Mouse (Mus musculus): Measurements from ENCODE around the gene Armc12. TPM values are rescaled to one million over a fixed set of nuclear protein-coding genes. Genes with fewer than 3 reads are reported as not detected.

Armc12 gene
- total and polyA plus RNA-seq, 3 experiments, result 0.15 TPM; not detected in 2

GRCm38 (mm10) chr17:28517441-28517955 lies 13.1 kb upstream of the Armc12 start, which contains the start of gene Fkbp5 (continued):
- TF ChIP-seq MXI1 (IDR thresholded peaks at IDR 0.05; ENCODE audit: low read depth, low read length), result no peak
- TF ChIP-seq CHD1 (IDR thresholded peaks at IDR 0.05; ENCODE audit: low read depth, low read length), result no peak
- TF ChIP-seq TAL1 (IDR thresholded peaks at IDR 0.05; ENCODE audit: low read length), result no peak

- peaks cover 0 to 32% of the 10 kb centered on the region in 2 experiments; a peak in 3 of 4 replicates for H3K4me1 ChIP-seq (ENCODE audit: control insufficient read depth in 1 of 2, insufficient read depth in 2 of 2, low read length in 2 of 2)
- H3K27ac ChIP-seq (ENCODE audit: control insufficient read depth, low read depth, low read length), result peak overlapping the region; percentile 89
- TF ChIP-seq CHD1 (IDR thresholded peaks at IDR 0.05; ENCODE audit: low read depth, low read length) (no peak), ZKSCAN1 (IDR thresholded peaks at IDR 0.05; ENCODE audit: low read depth, low read length) (no peak), ZMIZ1 (IDR thresholded peaks at IDR 0.05; ENCODE audit: low read depth, low read length) (peak; percentile 66; the same call in 1 of the 2 replicates), NELFE (IDR thresholded peaks at IDR 0.05; ENCODE audit: low read depth, low read length) (peak; percentile 39; the same call in 1 of the 2 replicates), USF2 (IDR thresholded peaks at IDR 0.05; ENCODE audit: borderline replicate concordance in 1 of 2, insufficient read depth in 1 of 2, low read depth in 1 of 2, low read length in 2 of 2) (no peak), ELF1 (IDR thresholded peaks at IDR 0.05; ENCODE audit: low read depth, low read length) (no peak), EP300 (IDR thresholded peaks at IDR 0.05; ENCODE audit: low read depth in 1 of 2, low read length in 2 of 2) (no peak; a peak in 2 of 4 replicates), USF1 (IDR thresholded peaks at IDR 0.05; ENCODE audit: low read depth, low read length) (no peak), MYC (IDR thresholded peaks at IDR 0.05; ENCODE audit: low read depth, low read length) (peak; percentile 26; the same call in 1 of the 2 replicates), NRF1 (IDR thresholded peaks at IDR 0.05; ENCODE audit: insufficient read depth, low read depth, low read length, poor library complexity, severe bottlenecking) (no peak), MEF2A (IDR thresholded peaks at IDR 0.05; ENCODE audit: extremely low read depth, insufficient replicate concordance, low read depth, low read length, poor library complexity, severe bottlenecking) (no peak), ZNF384 (IDR thresholded peaks at IDR 0.05; ENCODE audit: low read depth, low read length) (no peak), POLR2AphosphoS2 (IDR thresholded peaks at IDR 0.05; ENCODE audit: low read length) (0 out of 2 replicates have a peak, but pooled peaks have one; percentile 29), ZC3H11A (IDR thresholded peaks at IDR 0.05; ENCODE audit: low read depth, low read length) (no peak), RCOR1 (IDR thresholded peaks at IDR 0.05; ENCODE audit: low read depth, low read length) (0 out of 2 replicates have a peak, but pooled peaks have one; percentile 7), JUND (IDR thresholded peaks at IDR 0.05; ENCODE audit: low read depth, low read length) (no peak), MXI1 (IDR thresholded peaks at IDR 0.05; ENCODE audit: low read depth, low read length) (peak; percentile 51; the same call in 1 of the 2 replicates), TCF12 (IDR thresholded peaks at IDR 0.05; ENCODE audit: low read depth, low read length) (no peak), CHD2 (IDR thresholded peaks at IDR 0.05; ENCODE audit: low read length) (no peak), CTCF (IDR thresholded peaks at IDR 0.05 in 2 of 3, conservative IDR thresholded peaks at IDR 0.05 in 1 of 3; ENCODE audit: control insufficient read depth in 1 of 3, insufficient read depth in 1 of 3, low read depth in 2 of 3, low read length in 3 of 3, poor library complexity in 1 of 3, severe bottlenecking in 1 of 3) (no peak), POLR2A (IDR thresholded peaks at IDR 0.05; ENCODE audit: control insufficient read depth in 1 of 2, insufficient read depth in 1 of 2, low read depth in 1 of 2, low read length in 2 of 2, poor library complexity in 1 of 2) (peak in 1 of 2 experiments; percentile 55; a peak in 2 of 4 replicates), POLR2AphosphoS5 (IDR thresholded peaks at IDR 0.05; ENCODE audit: borderline replicate concordance, low read depth, low read length) (no peak), GABPA (IDR thresholded peaks at IDR 0.05; ENCODE audit: low read depth, low read length) (no peak), SIN3A (IDR thresholded peaks at IDR 0.05; ENCODE audit: low read length) (peak; percentile 51; the same call in 1 of the 2 replicates), RAD21 (IDR thresholded peaks at IDR 0.05; ENCODE audit: low read depth, low read length) (no peak), MAX (IDR thresholded peaks at IDR 0.05; ENCODE audit: low read length) (peak; percentile 46), GATA1 (IDR thresholded peaks at IDR 0.05; ENCODE audit: low read depth, low read length) (no peak), MAFK (IDR thresholded peaks at IDR 0.05; ENCODE audit: borderline replicate concordance, low read depth, low read length) (no peak), KAT2A (conservative IDR thresholded peaks at IDR 0.05; ENCODE audit: low read depth, low read length) (no peak), TBP (IDR thresholded peaks at IDR 0.05; ENCODE audit: low read depth, low read length) (no peak), E2F4 (IDR thresholded peaks at IDR 0.05; ENCODE audit: borderline replicate concordance, low read depth, low read length) (no peak), ETS1 (IDR thresholded peaks at IDR 0.05; ENCODE audit: low read depth, low read length) (no peak)
- H3K9me3 ChIP-seq (replicated peaks; ENCODE audit: insufficient read depth, low read length), result no peaks in the 10 kb centered on the region
- H3K9ac ChIP-seq (ENCODE audit: control insufficient read depth, low read depth, low read length, poor library complexity, severe bottlenecking), result peak overlapping the region; percentile 75
- H3K79me2 ChIP-seq (ENCODE audit: control insufficient read depth, insufficient read depth, low read length, poor library complexity), result no peaks in the 10 kb centered on the region; the same call in 1 of the 2 replicates
- DNase-seq (ENCODE audit: low read depth, low spot score), result peak; percentile 84
- no peaks in the 10 kb centered on the region for H3K27me3 ChIP-seq (ENCODE audit: control insufficient read depth in 1 of 2, insufficient read depth in 2 of 2, low read length in 2 of 2)
- H3K36me3 ChIP-seq (ENCODE audit: control insufficient read depth in 1 of 2, insufficient read depth in 2 of 2, low read length in 2 of 2), result peaks cover 0 to 14% of the 10 kb centered on the region in 2 experiments; a peak in 2 of 4 replicates
- peak overlapping the region; percentile 52 to 87 for H3K4me3 ChIP-seq (ENCODE audit: control insufficient read depth in 1 of 2, insufficient read depth in 1 of 2, low read depth in 2 of 2, low read length in 2 of 2)
Measured at GRCm38 (mm10) chr17:28517956-28518614, 12.5 kb upstream of the Armc12 start.
